7 mouse cellular contexts compared by ENCODE assay signal in genomic region chrX:160390464-160390956, GRCm38 (mm10). TPM values are rescaled to one million over a fixed set of nuclear protein-coding genes. Genes with fewer than 3 reads are reported as not detected.
A peak's percentile ranks its signal among the peaks of the same experiment; 100 is the strongest.
DNase-seq lines count a peak whose midpoint lies in the region; ATAC-seq and TF ChIP-seq lines count a peak whose summit lies in the region.

Gene Adgrg2, plus strand, starts transcription at chrX:160390690.

- no peak; the same call in 1 of the 2 replicates for ATAC-seq in embryonic facial prominence, embryonic 13.5 days (ENCODE audit: insufficient number of reproducible peaks, insufficient read depth, low FRiP score, low TSS enrichment, low read depth)
- ATAC-seq in limb, embryonic 14.5 days (ENCODE audit: low FRiP score, low read depth): peak; percentile 67
- peak; percentile 87 for ATAC-seq in midbrain, embryonic 16.5 days

- peaks cover 59% of the 10 kb centered on the region for H3K27me3 ChIP-seq in embryonic facial prominence, embryonic 13.5 days
- peaks cover 6% of the 10 kb centered on the region; the same call in 1 of the 2 replicates for H3K27me3 ChIP-seq in limb, embryonic 14.5 days (ENCODE audit: control insufficient read depth, insufficient read depth, low read length)
- H3K27me3 ChIP-seq in midbrain, embryonic 16.5 days (ENCODE audit: control insufficient read depth, insufficient read depth, low read depth, low read length): peaks cover 8% of the 10 kb centered on the region

- peak within 1 kb of the TSS; percentile 62 for H3K9ac ChIP-seq in embryonic facial prominence, embryonic 13.5 days
- H3K9ac ChIP-seq in limb, embryonic 14.5 days (ENCODE audit: low read depth, low read length, severe bottlenecking): peak within 1 kb of the TSS; percentile 60
- H3K9ac ChIP-seq in midbrain, embryonic 16.5 days (ENCODE audit: low read depth, low read length): peak within 1 kb of the TSS; percentile 63

- no peaks in the 10 kb centered on the region for H3K9me3 ChIP-seq in embryonic facial prominence, embryonic 13.5 days
- H3K9me3 ChIP-seq in limb, embryonic 14.5 days (ENCODE audit: control insufficient read depth, low read length): no peaks in the 10 kb centered on the region
- H3K9me3 ChIP-seq in midbrain, embryonic 16.5 days (replicated peaks; ENCODE audit: control insufficient read depth, low read length, poor library complexity, severe bottlenecking): no peaks in the 10 kb centered on the region

- peak; percentile 14 for DNase-seq in thymus, postnatal 4 days
- no peak for DNase-seq in thymus, postnatal 25 days
- DNase-seq in heart, postnatal 14 days: peak; percentile 20 to 21
- no peak for DNase-seq in limb, embryonic 14.5 days (ENCODE audit: low spot score)
- no peak for DNase-seq in c-Kit-positive CD71-positive TER-119-positive erythroid progenitor cells, embryonic 14.5 days (ENCODE audit: low spot score)

- H3K4me1 ChIP-seq in embryonic facial prominence, embryonic 13.5 days: no peaks in the 10 kb centered on the region
- H3K4me1 ChIP-seq in limb, embryonic 14.5 days (ENCODE audit: control insufficient read depth, insufficient read depth, low read length): no peaks in the 10 kb centered on the region
- H3K4me1 ChIP-seq in midbrain, embryonic 16.5 days (ENCODE audit: control insufficient read depth, insufficient read depth, low read length): no peaks in the 10 kb centered on the region

- H3K27ac ChIP-seq in embryonic facial prominence, embryonic 13.5 days: no peak within 1 kb of the TSS
- 0 out of 2 replicates have a peak within 1 kb of the TSS, but pooled peaks have one; percentile 19 for H3K27ac ChIP-seq in limb, embryonic 14.5 days (replicated peaks; ENCODE audit: low read depth, low read length)
- H3K27ac ChIP-seq in midbrain, embryonic 16.5 days (ENCODE audit: low read length): no peak within 1 kb of the TSS

- WGBS in embryonic facial prominence, embryonic 13.5 days: 17% methylated on average over 36 of the region's 42 CpGs
- 23% methylated on average over 30 of the region's 42 CpGs for WGBS in limb, embryonic 14.5 days
- WGBS in midbrain, embryonic 16.5 days: 13% methylated on average over 31 of the region's 42 CpGs

- H3K4me2 ChIP-seq in embryonic facial prominence, embryonic 13.5 days: peak within 1 kb of the TSS; percentile 69
- H3K4me2 ChIP-seq in limb, embryonic 14.5 days (replicated peaks; ENCODE audit: low read depth, low read length, severe bottlenecking): peak within 1 kb of the TSS; percentile 54
- H3K4me2 ChIP-seq in midbrain, embryonic 16.5 days (ENCODE audit: low read length): peak within 1 kb of the TSS; percentile 72

- no peak for TF ChIP-seq POLR2A in limb, embryonic 14.5 days (IDR thresholded peaks at IDR 0.05; ENCODE audit: borderline replicate concordance, extremely low read depth, insufficient read depth, insufficient read length)

- peak within 1 kb of the TSS; percentile 48 for H3K4me3 ChIP-seq in embryonic facial prominence, embryonic 13.5 days
- H3K4me3 ChIP-seq in limb, embryonic 14.5 days (replicated peaks; ENCODE audit: low read length): peak within 1 kb of the TSS; percentile 45
- H3K4me3 ChIP-seq in midbrain, embryonic 16.5 days (ENCODE audit: low read depth, low read length): peak within 1 kb of the TSS; percentile 53

- no peaks in the 10 kb centered on the region for H3K36me3 ChIP-seq in embryonic facial prominence, embryonic 13.5 days
- no peaks in the 10 kb centered on the region for H3K36me3 ChIP-seq in limb, embryonic 14.5 days (ENCODE audit: control insufficient read depth, insufficient read depth, low read length)
- no peaks in the 10 kb centered on the region for H3K36me3 ChIP-seq in midbrain, embryonic 16.5 days (ENCODE audit: control insufficient read depth, insufficient read depth, low read length)

- intact Hi-C loops in heart, postnatal 14 days (cut with DNase I): no loop called here

RNA-seq across cellular contexts. Expression of gene Adgrg2, which starts in this region (rescaled TPM):
- polyA plus RNA-seq in embryonic facial prominence, embryonic 13.5 days (2015; fragmentation: Nextera tagmentation; extraction: Ambion mirVana): 1.9 and 2.3 TPM in 2 replicates
- total RNA-seq in heart, postnatal 14 days (2021): 1 to 10 TPM; 1.1 to 1.6 TPM
- 26.5 and 31.3 TPM in 2 replicates for polyA plus RNA-seq in limb, embryonic 14.5 days (2012; rRNA removed)
- polyA plus RNA-seq in limb, embryonic 14.5 days (2014; fragmentation: Nextera tagmentation; extraction: Ambion mirVana): 17.8 and 20.8 TPM in 2 replicates
- polyA plus RNA-seq in midbrain, embryonic 16.5 days (2015; fragmentation: Nextera tagmentation; extraction: Ambion mirVana): 3.0 and 3.3 TPM in 2 replicates

Comparison
In these comparisons a context has a peak if more than half of its experiments do, and no peak if none do; other contexts are left out.
1. DNase-seq: peak in thymus, postnatal 4 days (single experiment) and heart, postnatal 14 days (2 of 2); none in thymus, postnatal 25 days (single experiment), limb, embryonic 14.5 days (single experiment) and c-Kit-positive CD71-positive TER-119-positive erythroid progenitor cells, embryonic 14.5 days (single experiment).
2. Peak in every context shown above with its lines, with median percentiles within 50 percentile points of each other: H3K4me2 ChIP-seq, H3K4me3 ChIP-seq and H3K9ac ChIP-seq.